Mouse (Mus musculus) gastrocnemius, postnatal 14 days (tissue): Measurements from ENCODE around the gene Pard3. TPM values are rescaled to one million over a fixed set of nuclear protein-coding genes. Genes with fewer than 3 reads are reported as not detected.
"Not testable (repeated sequence)": the region's sequence is repeated elsewhere in the genome, so short reads cannot be mapped to it uniquely, and the experiment has no call there.

Source experiments
- DNase-seq: peaks from one replicate; pipeline ENCODE4 v3.0.0; 2021; ENCODE audit warnings: mixed read lengths
- intact Hi-C: fragments of 180-260 bp; cut with DNase I; formaldehyde crosslinking; loops from one replicate; pipeline ENCODE4 v1.15.1; 2025; ENCODE audit warnings: low total_unique reads
- total RNA-seq, 2 experiments: library from RNA; stranded (reverse); gene quantifications; 2 replicates each; pipeline ENCODE4 v1.2.3; 2021

The Pard3 gene
- total RNA-seq, 2 experiments from 2014 or later, result 23.9 to 25.7 TPM

- intact Hi-C loops, result no loop called here
- DNase-seq, result no peak
Observed at GRCm38 (mm10) chr8:127168496-127168895, 104.8 kb downstream of the Pard3 start.

DNA sequence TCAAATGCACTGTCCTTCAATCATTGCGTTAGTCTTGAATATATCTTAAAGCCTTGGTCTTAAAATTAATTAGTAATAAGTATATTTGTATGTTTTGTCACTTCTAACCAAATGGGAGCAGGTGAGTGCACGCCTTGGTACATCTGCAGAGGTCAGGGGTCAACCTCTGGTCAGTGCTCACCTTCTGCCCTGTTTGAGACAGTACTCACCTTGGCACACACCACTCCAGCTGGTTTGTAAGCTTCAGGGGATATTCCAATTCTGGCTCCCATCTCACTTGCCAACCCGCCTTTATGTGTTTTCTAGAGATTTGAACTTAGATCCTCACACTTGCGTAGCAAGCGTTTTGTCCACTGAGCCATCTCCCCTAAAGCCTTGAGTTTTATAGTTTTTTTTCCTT is 105.7 kb downstream of the Pard3 start:
- DNase-seq, result no peak
- intact Hi-C loops, result no loop called here

GRCm38 (mm10) chr8:127170372-127170771 is 106.7 kb downstream of the Pard3 start:
- intact Hi-C loops, result not testable (repeated sequence)

GRCm38 (mm10) chr8:127170930-127171329 is 107.2 kb downstream of the Pard3 start:
- intact Hi-C loops, result no loop called here
- no peak for DNase-seq

More at GRCm38 (mm10) chr8:127170372-127170771, 106.7 kb downstream of the Pard3 start:
- not testable (repeated sequence) for DNase-seq

DNA sequence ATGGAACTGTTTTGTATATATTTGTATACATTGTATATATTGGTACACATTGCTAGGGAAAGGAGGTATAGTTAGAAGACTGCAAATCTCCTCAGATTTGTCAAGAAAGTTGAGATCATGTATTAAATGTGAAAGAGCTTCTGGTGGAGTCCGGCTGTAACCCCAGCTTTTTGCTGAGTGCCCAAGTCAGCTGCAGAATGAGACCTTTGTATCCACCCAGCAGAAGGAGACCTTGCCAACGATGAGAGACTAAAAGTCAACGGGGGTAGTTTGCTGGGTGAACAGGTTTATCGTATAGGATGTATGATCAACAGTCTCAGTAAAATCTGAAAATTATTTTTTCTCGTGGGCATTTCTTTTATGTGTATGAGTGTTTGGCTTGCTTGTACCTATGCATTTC is 109.8 kb downstream of the Pard3 start:
- DNase-seq, result no peak
- intact Hi-C loops, result no loop called here

- no peak for DNase-seq
- intact Hi-C loops, result no loop called here
Observed at GRCm38 (mm10) chr8:127174411-127174810, 110.7 kb downstream of the Pard3 start.

GRCm38 (mm10) chr8:127175160-127175836 is 111.6 kb downstream of the Pard3 start:
- intact Hi-C loops, result loop anchor here (5.0 kb wide), 2 partner anchors 33 to 188 kb away; no protein-coding TSS in a partner anchor
- no peak for DNase-seq

GRCm38 (mm10) chr8:127178634-127179033 is 114.9 kb downstream of the Pard3 start:
- no peak for DNase-seq
- intact Hi-C loops, result loop anchor here (5.0 kb wide), 2 partner anchors 36 to 191 kb away; no protein-coding TSS in a partner anchor

DNA sequence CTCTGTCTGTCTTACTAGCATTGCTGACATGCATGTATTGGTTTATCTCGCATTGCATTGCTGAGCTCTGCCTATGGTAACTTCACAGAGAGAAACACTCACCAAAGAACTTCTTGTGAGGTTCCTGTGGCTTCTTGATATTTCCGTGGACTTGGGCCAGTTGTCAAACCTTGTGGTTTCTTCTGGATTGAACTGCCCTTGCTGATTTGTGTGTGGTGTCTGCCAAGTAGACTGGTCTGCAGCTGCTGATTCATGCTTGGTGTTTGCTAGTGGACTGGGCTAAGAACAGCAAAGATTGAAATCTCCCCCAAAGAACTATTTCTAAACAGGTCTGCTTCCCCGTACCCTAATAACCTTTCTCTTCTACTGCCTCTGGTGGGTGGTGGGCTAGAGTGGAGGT is 117.6 kb downstream of the Pard3 start:
- no peak for DNase-seq
- intact Hi-C loops, result no loop called here

DNA sequence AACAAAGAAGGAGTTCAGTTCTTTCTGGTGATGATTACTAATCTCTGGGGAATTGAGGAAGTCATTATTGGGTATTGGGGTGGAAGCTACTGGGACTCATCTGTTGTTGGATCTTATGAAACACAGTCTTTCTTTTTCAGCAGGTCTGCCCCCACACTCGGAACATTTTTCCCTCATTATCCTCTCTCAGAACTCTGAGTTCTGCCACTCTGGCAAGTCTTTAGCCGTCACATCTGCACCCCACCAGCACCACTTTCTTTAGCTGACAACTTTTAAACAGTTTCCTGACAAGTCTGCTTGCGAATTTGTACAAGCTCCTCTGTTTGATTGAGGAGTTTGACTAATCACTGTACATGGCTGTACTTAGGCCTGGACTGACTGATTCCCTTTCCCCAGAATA is 118.4 kb downstream of the Pard3 start:
- no peak for DNase-seq
- intact Hi-C loops, result no loop called here

DNA sequence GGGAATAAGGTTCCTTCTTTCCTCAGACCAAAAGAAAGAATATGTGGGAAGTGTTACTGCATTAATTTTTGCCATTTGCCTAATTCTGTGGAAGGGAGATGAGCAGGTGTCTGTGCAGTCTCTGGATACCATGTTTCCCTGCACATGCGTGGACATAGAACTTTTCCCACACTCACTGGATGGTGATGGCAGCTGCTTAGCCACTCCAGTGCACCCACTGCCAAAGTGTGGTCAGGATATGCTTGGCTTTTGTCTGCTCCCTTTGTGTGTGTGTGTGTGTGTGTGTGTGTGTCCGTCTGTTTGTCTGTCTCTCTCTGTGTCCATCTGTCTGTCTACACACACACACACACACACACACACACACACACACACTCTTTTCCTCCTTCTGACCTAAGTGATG is 119.8 kb downstream of the Pard3 start:
- intact Hi-C loops, result no loop called here
- DNase-seq, result no peak

GRCm38 (mm10) chr8:127184025-127184424 is 120.3 kb downstream of the Pard3 start:
- no peak for DNase-seq
- intact Hi-C loops, result no loop called here

- intact Hi-C loops, result no loop called here
- no peak for DNase-seq
Observed at GRCm38 (mm10) chr8:127185897-127186296, 122.2 kb downstream of the Pard3 start.

DNA sequence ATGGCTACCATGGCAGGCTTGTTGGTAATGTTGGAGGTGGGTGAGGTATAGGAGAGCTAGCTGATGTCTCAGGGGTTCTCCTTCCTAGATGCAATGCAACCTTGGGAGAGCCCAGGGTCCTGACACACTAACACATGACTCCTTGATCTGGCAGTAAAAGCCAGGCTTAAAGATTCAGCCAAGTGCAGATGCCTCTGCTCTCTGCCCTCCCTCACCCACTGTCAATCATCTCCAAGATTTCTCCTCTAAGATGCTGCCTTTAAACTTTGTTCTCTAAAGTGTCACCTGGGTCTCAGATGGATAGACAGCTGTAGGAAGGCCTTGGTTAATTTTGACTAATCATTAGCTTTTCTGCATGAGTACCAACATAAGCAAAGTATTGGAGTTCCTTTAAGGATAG is 125.0 kb downstream of the Pard3 start:
- DNase-seq, result no peak
- intact Hi-C loops, result no loop called here

DNA sequence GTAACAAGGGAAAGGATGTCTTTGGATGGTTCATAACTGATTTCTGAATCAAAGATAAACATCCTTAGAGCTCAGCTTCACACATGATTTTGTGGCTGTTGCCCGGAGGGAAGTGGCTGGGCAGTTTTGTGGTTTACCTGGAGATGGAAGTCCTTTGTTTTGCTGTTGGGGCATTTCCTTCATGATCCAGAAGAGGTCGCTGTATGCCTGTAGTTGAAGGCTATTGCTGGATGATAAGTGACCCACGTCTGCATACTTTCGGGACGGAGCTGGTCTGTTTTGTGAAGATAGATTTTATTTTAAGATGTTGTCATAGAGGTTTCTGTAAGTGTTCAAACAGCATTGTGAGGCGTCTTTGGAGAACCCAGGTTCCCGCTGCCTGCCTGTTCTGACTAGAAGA is 126.7 kb downstream of the Pard3 start:
- intact Hi-C loops, result loop anchor here (10.0 kb wide), 2 partner anchors 404 to 1304 kb away; no protein-coding TSS in a partner anchor
- DNase-seq, result peak; percentile 17

GRCm38 (mm10) chr8:127191387-127191786 is 127.7 kb downstream of the Pard3 start:
- peak; percentile 35 for DNase-seq
- intact Hi-C loops, result loop anchor here (10.0 kb wide), 2 partner anchors 403 to 1303 kb away; no protein-coding TSS in a partner anchor

DNA sequence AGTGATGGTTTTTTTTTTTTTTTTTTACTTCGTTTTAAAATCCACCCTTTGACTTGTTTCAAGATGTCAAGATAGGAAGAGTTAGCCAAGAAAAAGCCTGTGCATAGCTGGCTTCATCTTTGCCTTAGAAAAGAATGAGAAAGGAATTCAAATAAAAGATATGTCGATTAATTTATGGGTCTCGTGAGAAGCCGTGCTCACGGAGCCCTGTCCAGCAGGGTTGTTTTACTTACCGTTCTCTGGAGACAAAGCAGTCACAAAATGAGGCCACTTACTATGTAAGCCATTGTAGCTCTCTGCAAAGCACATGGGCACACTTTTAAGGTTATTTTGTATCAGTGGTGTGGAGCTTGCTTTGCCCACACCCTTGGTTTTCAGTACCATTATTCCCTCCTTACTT is 128.1 kb downstream of the Pard3 start:
- DNase-seq, result no peak
- intact Hi-C loops, result loop anchor here (10.0 kb wide), 2 partner anchors 403 to 1303 kb away; no protein-coding TSS in a partner anchor

GRCm38 (mm10) chr8:127192331-127192730 is 128.6 kb downstream of the Pard3 start:
- no peak for DNase-seq
- intact Hi-C loops, result loop anchor here (10.0 kb wide), 2 partner anchors 402 to 1302 kb away; no protein-coding TSS in a partner anchor

DNA sequence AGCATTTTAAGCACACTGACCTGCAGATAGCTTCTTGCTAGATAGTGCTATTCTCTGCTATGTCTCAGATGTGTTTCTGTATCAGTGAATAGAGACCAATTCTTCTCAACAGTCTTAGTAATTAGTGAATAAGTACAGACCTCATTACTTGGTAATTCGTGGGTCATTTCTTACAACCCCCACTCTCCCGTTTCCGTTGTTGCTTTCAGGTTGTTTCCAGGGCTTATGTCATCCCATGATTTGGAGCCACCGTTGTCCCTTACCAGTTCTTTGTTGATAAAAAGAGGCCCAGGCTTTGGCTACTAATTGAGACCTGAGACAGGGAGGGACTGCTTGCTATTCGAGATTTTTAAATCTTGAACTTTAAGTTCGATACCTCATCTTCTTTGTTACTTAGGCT is 129.7 kb downstream of the Pard3 start:
- no peak for DNase-seq
- intact Hi-C loops, result loop anchor here (10.0 kb wide), 2 partner anchors 401 to 1301 kb away; no protein-coding TSS in a partner anchor

GRCm38 (mm10) chr8:127194786-127195407 is 131.2 kb downstream of the Pard3 start:
- DNase-seq, result no peak
- intact Hi-C loops, result loop anchor here (10.0 kb wide), 2 partner anchors 400 to 1300 kb away; no protein-coding TSS in a partner anchor
